Mouse (Mus musculus) embryonic fibroblast, embryonic 13.5 days (primary cell): ENCODE results near the gene Srp54a.

Source experiments
- CTCF ChIP-seq: IDR thresholded peaks from 2 replicates; pipeline ENCODE4 v1.5.1; 2011; ENCODE audit warnings: mild to moderate bottlenecking, control low read depth, low read length, moderate library complexity, borderline replicate concordance; ENCODE audit not compliant: insufficient read depth
- POLR2A ChIP-seq: IDR thresholded peaks from 2 replicates; pipeline ENCODE4 v1.6.1; 2011; ENCODE audit warnings: low read depth, mild to moderate bottlenecking, control low read depth, low read length, moderate library complexity

GRCm38 (mm10) chr12:55041011-55041410 lies 39.1 kb upstream of the Srp54a start:
- TF ChIP-seq CTCF, result no peak
- no peak for TF ChIP-seq POLR2A
